Mouse (Mus musculus) liver, embryonic 14.5 days (tissue): ENCODE results near the gene Tmem223.
A peak's percentile ranks its signal among the peaks of the same experiment; 100 is the strongest.

Experiments
- CTCF ChIP-seq: IDR thresholded peaks from 2 replicates; pipeline ENCODE4 v1.5.1; 2016; ENCODE audit warnings: antibody characterized with exemption, low read depth, control low read depth
- EP300 ChIP-seq: IDR thresholded peaks from 2 replicates; pipeline ENCODE4 v1.6.1; 2016; ENCODE audit warnings: antibody characterized with exemption, low read depth

GRCm38 (mm10) chr19:8802130-8802821, 31.5 kb downstream of the Tmem223 start, which contains the start of gene Zbtb3:
- TF ChIP-seq CTCF (no peak), EP300 (0 out of 2 replicates have a peak, but pooled peaks have one; percentile 36)
